Mouse (Mus musculus) MEL (cell line): ENCODE data around the gene Rbm24.

Source experiments
- CHD1 ChIP-seq: IDR thresholded peaks from 2 replicates; pipeline ENCODE4 v1.6.1; 2012; ENCODE audit warnings: low read depth, mild to moderate bottlenecking, inconsistent platforms, low read length, improper control_type of control experiment
- CTCF ChIP-seq, 3 experiments: IDR thresholded peaks in 2 of 3; conservative IDR thresholded peaks in 1 of 3; 2 replicates each; pipeline ENCODE4 v1.5.1; 2011 to 2012; ENCODE audit warnings: low read length in 3 of 3, low read depth in 2 of 3, mild to moderate bottlenecking in 2 of 3, improper control_type of control experiment in 1 of 3, inconsistent platforms in 1 of 3, mixed read lengths in 1 of 3, moderate library complexity in 1 of 3; ENCODE audit not compliant: control insufficient read depth in 1 of 3, insufficient read depth in 1 of 3, poor library complexity in 1 of 3, severe bottlenecking in 1 of 3
- MAFK ChIP-seq: IDR thresholded peaks from 2 replicates; pipeline ENCODE4 v1.6.1; 2011; ENCODE audit warnings: low read depth, mild to moderate bottlenecking, low read length, improper control_type of control experiment, borderline replicate concordance
- NRF1 ChIP-seq: IDR thresholded peaks from 2 replicates; pipeline ENCODE4 v1.6.1; 2014; ENCODE audit warnings: low read depth, mild to moderate bottlenecking, inconsistent platforms, low read length, improper control_type of control experiment, moderate library complexity; ENCODE audit not compliant: poor library complexity, insufficient read depth, severe bottlenecking
- POLR2AphosphoS2 ChIP-seq: IDR thresholded peaks from 2 replicates; pipeline ENCODE4 v1.6.1; 2011; ENCODE audit warnings: low read length, improper control_type of control experiment

GRCm38 (mm10) chr13:46433880-46434560 is 15.8 kb downstream of the Rbm24 start:
- no peak for TF ChIP-seq CTCF (IDR thresholded peaks at IDR 0.05 in 2 of 3, conservative IDR thresholded peaks at IDR 0.05 in 1 of 3; ENCODE audit: control insufficient read depth in 1 of 3, insufficient read depth in 1 of 3, low read depth in 2 of 3, low read length in 3 of 3, poor library complexity in 1 of 3, severe bottlenecking in 1 of 3)
- TF ChIP-seq NRF1 = no peak
- no peak for TF ChIP-seq POLR2AphosphoS2
- no peak for TF ChIP-seq MAFK
- TF ChIP-seq CHD1 = no peak
